Mouse (Mus musculus): ENCODE measurements at regions not wholly inside any gene's neighbourhood (a gene's known extent, or its start where the extent isn't known, plus 50 kb on each side); places are given as distances from the start of the nearest gene placed in this dataset.

DNA sequence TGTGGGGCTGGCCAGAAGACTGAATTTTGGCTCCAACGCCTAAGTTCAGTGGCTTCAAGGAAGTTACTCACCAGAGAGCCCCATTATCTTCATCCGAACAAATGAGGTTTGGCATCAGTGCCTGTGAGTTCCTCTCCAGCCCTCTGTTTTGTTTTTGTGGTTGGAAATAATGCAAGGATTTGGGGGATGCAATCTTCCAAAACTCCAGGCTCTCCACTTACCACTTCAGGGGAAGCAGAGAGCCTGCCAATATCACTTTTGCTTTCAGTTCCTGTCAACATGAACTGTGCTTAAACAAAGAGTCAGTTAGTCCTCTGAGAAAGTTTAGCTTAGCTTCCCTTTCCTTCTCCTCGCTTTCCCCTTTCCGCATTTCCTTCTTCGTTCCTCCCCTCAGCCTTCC lies 189.4 kb upstream of the Hmga2 start:
- no peak for TF ChIP-seq POLR2A (IDR thresholded peaks at IDR 0.05; ENCODE audit: low read depth, low read length)
- TF ChIP-seq CTCF (IDR thresholded peaks at IDR 0.05; ENCODE audit: extremely low read depth, insufficient read length, insufficient replicate concordance, low read depth, low read length), result no peak

All from small intestine, adult 2 months (tissue).